Mouse (Mus musculus) lung, embryonic 16.5 days (tissue): ENCODE measurements around the gene Myo18a. TPM values are rescaled to one million over a fixed set of nuclear protein-coding genes. Genes with fewer than 3 reads are reported as not detected.

ENCODE experiments used
- ATAC-seq: fragments of 200-750 bp; cut with Nextera tagmentation; 2 replicates; pipeline ENCODE4 v1.8.0; 2017; ENCODE audit warnings: low read depth, mild to moderate bottlenecking, moderate library complexity
- H3K27ac ChIP-seq: fragments of 300-500 bp; sonication (generic); 2 replicates; pipeline ENCODE4 v1.5.1; 2014; ENCODE audit warnings: mild to moderate bottlenecking, control low read depth, low read length
- H3K27me3 ChIP-seq: fragments of 300-500 bp; sonication (generic); 2 replicates; pipeline ENCODE4 v1.6.1; 2014; ENCODE audit warnings: low read depth, low read length, mixed read lengths; ENCODE audit not compliant: control insufficient read depth, insufficient read depth
- H3K36me3 ChIP-seq: fragments of 300-500 bp; sonication (generic); 2 replicates; pipeline ENCODE4 v1.6.1; 2014; ENCODE audit warnings: low read length; ENCODE audit not compliant: control insufficient read depth, insufficient read depth
- H3K4me1 ChIP-seq: fragments of 300-500 bp; sonication (generic); replicated peaks from 2 replicates; pipeline ENCODE4 v1.6.1; 2014; ENCODE audit warnings: low read length, mixed read lengths; ENCODE audit not compliant: control insufficient read depth, insufficient read depth
- H3K4me2 ChIP-seq: fragments of 300-500 bp; sonication (generic); 2 replicates; pipeline ENCODE4 v1.6.1; 2014; ENCODE audit warnings: low read depth, low read length, control low read depth
- H3K4me3 ChIP-seq: fragments of 300-500 bp; sonication (generic); 2 replicates; pipeline ENCODE4 v1.5.1; 2014; ENCODE audit warnings: mild to moderate bottlenecking, low read length, control low read depth
- H3K9ac ChIP-seq: fragments of 300-500 bp; sonication (generic); 2 replicates; pipeline ENCODE4 v1.6.1; 2014; ENCODE audit warnings: low read length, control low read depth
- H3K9me3 ChIP-seq: fragments of 300-500 bp; sonication (generic); 2 replicates; pipeline ENCODE4 v1.6.1; 2016; ENCODE audit warnings: low read length; ENCODE audit not compliant: control insufficient read depth
- WGBS: fragments of 180-500 bp; shearing (Covaris S2); extraction: QIAGEN DNeasy Blood & Tissue Kit; methylation state at CpG from one replicate; pipeline ENCODE4 v1.1.7; 2014; 5-methylcytosine and 5-hydroxymethylcytosine counted together
- polyA plus RNA-seq: library from polyadenylated mRNA; unstranded; fragments of >200 nt; fragmentation: Nextera tagmentation; extraction: Ambion mirVana; gene quantifications from 2 replicates; pipeline ENCODE4 v1.2.1, GENCODE M21; 2015

The Myo18a gene
- polyA plus RNA-seq, 1 experiment from 2014 or later: 39.0 TPM

GRCm38 (mm10) chr11:77781088-77781487, 18.0 kb downstream of the Myo18a start:
- Histone ChIP-seq H3K36me3 (peaks cover 10% of the 10 kb centered on the region), H3K9me3 (no peaks in the 10 kb centered on the region), H3K4me2 (no peak overlapping the region), H3K4me1 (peaks cover 48% of the 10 kb centered on the region), H3K27me3 (no peaks in the 10 kb centered on the region), H3K9ac (no peak overlapping the region), H3K27ac (no peak overlapping the region; the same call in 1 of the 2 replicates), H3K4me3 (no peak overlapping the region)
- WGBS: 52% methylated on average over 7 of the region's 7 CpGs
- ATAC-seq: 0 out of 2 replicates have a peak, but pooled peaks have one; percentile 36

GRCm38 (mm10) chr11:77782104-77782815, 19.2 kb downstream of the Myo18a start:
- ATAC-seq: no peak
- Histone ChIP-seq H3K36me3 (peaks cover 10% of the 10 kb centered on the region), H3K9me3 (no peaks in the 10 kb centered on the region), H3K4me3 (no peak overlapping the region), H3K4me1 (peaks cover 55% of the 10 kb centered on the region), H3K27me3 (no peaks in the 10 kb centered on the region), H3K27ac (no peak overlapping the region), H3K9ac (no peak overlapping the region), H3K4me2 (no peak overlapping the region)
- 82% methylated on average over 7 of the region's 7 CpGs for WGBS

GRCm38 (mm10) chr11:77783211-77783746, 20.2 kb downstream of the Myo18a start:
- WGBS: 42% methylated on average over 10 of the region's 10 CpGs
- Histone ChIP-seq H3K4me1 (peaks cover 55% of the 10 kb centered on the region), H3K36me3 (no peaks in the 10 kb centered on the region; the same call in 1 of the 2 replicates), H3K9me3 (no peaks in the 10 kb centered on the region), H3K9ac (peak overlapping the region; percentile 41; the same call in 1 of the 2 replicates), H3K4me2 (no peak overlapping the region), H3K27me3 (no peaks in the 10 kb centered on the region), H3K27ac (peak overlapping the region; percentile 94), H3K4me3 (no peak overlapping the region)
- peak; percentile 49 for ATAC-seq

GRCm38 (mm10) chr11:77783747-77784646, 21.0 kb downstream of the Myo18a start:
- WGBS: 34% methylated on average over 18 of the region's 18 CpGs
- no peaks in the 10 kb centered on the region for H3K27me3 ChIP-seq
- H3K9me3 ChIP-seq: no peaks in the 10 kb centered on the region
- H3K9ac ChIP-seq: peak overlapping the region; percentile 41
- H3K27ac ChIP-seq: peak overlapping the region; percentile 94
- H3K4me1 ChIP-seq: peaks cover 55% of the 10 kb centered on the region
- peak; percentile 37 for ATAC-seq
- peak overlapping the region; percentile 28 for H3K4me2 ChIP-seq
- no peaks in the 10 kb centered on the region for H3K36me3 ChIP-seq
- H3K4me3 ChIP-seq: no peak overlapping the region

GRCm38 (mm10) chr11:77784894-77785293, 21.8 kb downstream of the Myo18a start:
- no peaks in the 10 kb centered on the region for H3K36me3 ChIP-seq
- peaks cover 60% of the 10 kb centered on the region for H3K4me1 ChIP-seq
- no peak overlapping the region; the same call in 1 of the 2 replicates for H3K9ac ChIP-seq
- no peaks in the 10 kb centered on the region for H3K9me3 ChIP-seq
- no peaks in the 10 kb centered on the region for H3K27me3 ChIP-seq
- no peak for ATAC-seq
- WGBS: 60% methylated on average over 9 of the region's 9 CpGs
- H3K27ac ChIP-seq: peak overlapping the region; percentile 94
- H3K4me3 ChIP-seq: no peak overlapping the region
- peak overlapping the region; percentile 28; the same call in 1 of the 2 replicates for H3K4me2 ChIP-seq

- no peaks in the 10 kb centered on the region for H3K9me3 ChIP-seq
- H3K27me3 ChIP-seq: no peaks in the 10 kb centered on the region
- peaks cover 64% of the 10 kb centered on the region for H3K4me1 ChIP-seq
- no peaks in the 10 kb centered on the region for H3K36me3 ChIP-seq
- peak; percentile 16; the same call in 1 of the 2 replicates for ATAC-seq
- peak overlapping the region; percentile 94 for H3K27ac ChIP-seq
- 11% methylated on average over 5 of the region's 5 CpGs for WGBS
- H3K4me3 ChIP-seq: no peak overlapping the region
- peak overlapping the region; percentile 51 for H3K9ac ChIP-seq
- H3K4me2 ChIP-seq: no peak overlapping the region
Observed at GRCm38 (mm10) chr11:77785396-77785767, 22.3 kb downstream of the Myo18a start.

GRCm38 (mm10) chr11:77785768-77786561, 22.9 kb downstream of the Myo18a start:
- H3K9ac ChIP-seq: peak overlapping the region; percentile 51
- peak overlapping the region; percentile 94 for H3K27ac ChIP-seq
- no peaks in the 10 kb centered on the region for H3K27me3 ChIP-seq
- H3K4me3 ChIP-seq: no peak overlapping the region
- WGBS: 24% methylated on average over 7 of the region's 7 CpGs
- H3K36me3 ChIP-seq: no peaks in the 10 kb centered on the region
- ATAC-seq: peak; percentile 32
- peaks cover 64% of the 10 kb centered on the region for H3K4me1 ChIP-seq
- no peaks in the 10 kb centered on the region for H3K9me3 ChIP-seq
- no peak overlapping the region for H3K4me2 ChIP-seq

GRCm38 (mm10) chr11:77787707-77788106, 24.7 kb downstream of the Myo18a start, which contains the start of gene Gm10277:
TSS of gene Gm10277 (minus strand) at chr11:77787747.
- no peak for ATAC-seq
- WGBS: 75% methylated on average over 5 of the region's 5 CpGs
- no peak within 1 kb of the TSS for H3K4me3 ChIP-seq
- H3K9me3 ChIP-seq: no peaks in the 10 kb centered on the region
- peak within 1 kb of the TSS; percentile 94 for H3K27ac ChIP-seq
- H3K9ac ChIP-seq: peak within 1 kb of the TSS; percentile 51; the same call in 1 of the 2 replicates
- no peak within 1 kb of the TSS for H3K4me2 ChIP-seq
- H3K36me3 ChIP-seq: no peaks in the 10 kb centered on the region
- peaks cover 72% of the 10 kb centered on the region for H3K4me1 ChIP-seq
- no peaks in the 10 kb centered on the region for H3K27me3 ChIP-seq
